Mouse (Mus musculus): Measurements from ENCODE around the gene Baiap2l2.

- TF ChIP-seq CTCF (IDR thresholded peaks at IDR 0.05), result no peak
- TF ChIP-seq POLR2A (IDR thresholded peaks at IDR 0.05; ENCODE audit: insufficient read depth, low read depth, low read length), result no peak
These were observed 69.1 kb downstream of the Baiap2l2 start for GRCm38 (mm10) chr15:79216191-79216590.

Measured in heart, adult 2 months (tissue).